Mouse (Mus musculus) intestine, postnatal 0 days (tissue): ENCODE measurements around the gene Iqgap3. TPM values are rescaled to one million over a fixed set of nuclear protein-coding genes. Genes with fewer than 3 reads are reported as not detected.

Experiments used
- ATAC-seq: fragments of 200-750 bp; cut with Nextera tagmentation; 2 replicates; pipeline ENCODE4 v1.8.0; 2017; ENCODE audit warnings: mild to moderate bottlenecking, moderate TSS enrichment, moderate library complexity
- H3K27ac ChIP-seq: fragments of 300-500 bp; sonication (generic); 2 replicates; pipeline ENCODE4 v1.5.1; 2014; ENCODE audit warnings: mild to moderate bottlenecking, low read depth, low read length, moderate library complexity
- H3K27me3 ChIP-seq: fragments of 300-500 bp; sonication (generic); replicated peaks from 2 replicates; pipeline ENCODE4 v1.6.1; 2014; ENCODE audit warnings: low read length, mixed read lengths; ENCODE audit not compliant: control insufficient read depth, insufficient read depth
- H3K36me3 ChIP-seq: fragments of 300-500 bp; sonication (generic); 2 replicates; pipeline ENCODE4 v1.6.1; 2014; ENCODE audit warnings: mild to moderate bottlenecking, moderate library complexity; ENCODE audit not compliant: control insufficient read depth, insufficient read depth
- H3K4me1 ChIP-seq: fragments of 300-500 bp; sonication (generic); replicated peaks from 2 replicates; pipeline ENCODE4 v1.6.1; 2014; ENCODE audit warnings: antibody characterized with exemption, low read length, mixed read lengths; ENCODE audit not compliant: control insufficient read depth, insufficient read depth
- H3K4me2 ChIP-seq: fragments of 300-500 bp; sonication (generic); replicated peaks from 2 replicates; pipeline ENCODE4 v1.6.1; 2014; ENCODE audit warnings: low read depth, mild to moderate bottlenecking, moderate library complexity
- H3K4me3 ChIP-seq: fragments of 300-500 bp; sonication (generic); 2 replicates; pipeline ENCODE4 v1.5.1; 2014; ENCODE audit warnings: low read depth, low read length
- H3K9ac ChIP-seq: fragments of 300-500 bp; sonication (generic); 2 replicates; pipeline ENCODE4 v1.6.1; 2014; ENCODE audit warnings: mild to moderate bottlenecking, low read depth, low read length
- H3K9me3 ChIP-seq: fragments of 300-500 bp; sonication (generic); 2 replicates; pipeline ENCODE4 v1.6.1; 2016; ENCODE audit warnings: mixed run types; ENCODE audit not compliant: control insufficient read depth
- CTCF ChIP-seq: sonication (generic); IDR thresholded peaks from 2 replicates; pipeline ENCODE4 v1.5.1; 2016; ENCODE audit warnings: low read depth, mild to moderate bottlenecking, control low read depth, antibody characterized with exemption, moderate library complexity
- WGBS: fragments of 180-500 bp; shearing (Covaris S2); extraction: QIAGEN DNeasy Blood & Tissue Kit; methylation state at CpG from one replicate; pipeline ENCODE4 v1.1.7; 2014; 5-methylcytosine and 5-hydroxymethylcytosine counted together
- polyA plus RNA-seq: library from polyadenylated mRNA; unstranded; fragments of >200 nt; fragmentation: Nextera tagmentation; extraction: Ambion mirVana; gene quantifications from 2 replicates; pipeline ENCODE4 v1.2.1, GENCODE M21; 2015

The Iqgap3 gene
- polyA plus RNA-seq, 1 experiment from 2014 or later, result 4.3 TPM

GRCm38 (mm10) chr3:88145411-88145782 lies 63.6 kb downstream of the Iqgap3 start:
- no peak for ATAC-seq
- no peak for TF ChIP-seq CTCF
- H3K4me2 ChIP-seq, result peak overlapping the region; percentile 85

GRCm38 (mm10) chr3:88145952-88146351 lies 64.2 kb downstream of the Iqgap3 start:
- WGBS, result 31% methylated on average over 5 of the region's 5 CpGs
- no peak for TF ChIP-seq CTCF
- Histone ChIP-seq H3K4me3 (no peak overlapping the region), H3K27ac (no peak overlapping the region), H3K9me3 (no peaks in the 10 kb centered on the region), H3K27me3 (no peaks in the 10 kb centered on the region), H3K4me2 (peak overlapping the region; percentile 85), H3K9ac (no peak overlapping the region), H3K4me1 (peaks cover 34% of the 10 kb centered on the region), H3K36me3 (no peaks in the 10 kb centered on the region)
- no peak for ATAC-seq

More at GRCm38 (mm10) chr3:88145411-88145782, 63.6 kb downstream of the Iqgap3 start:
- Histone ChIP-seq H3K27ac (no peak overlapping the region), H3K4me1 (peaks cover 36% of the 10 kb centered on the region), H3K9me3 (no peaks in the 10 kb centered on the region), H3K4me3 (no peak overlapping the region), H3K9ac (peak overlapping the region; percentile 31; the same call in 1 of the 2 replicates), H3K36me3 (no peaks in the 10 kb centered on the region), H3K27me3 (no peaks in the 10 kb centered on the region)
- WGBS, result 27% methylated on average over 4 of the region's 4 CpGs

- no peaks in the 10 kb centered on the region for H3K27me3 ChIP-seq
- no peaks in the 10 kb centered on the region for H3K36me3 ChIP-seq
- H3K4me2 ChIP-seq, result 0 out of 2 replicates have a peak overlapping the region, but pooled peaks have one; percentile 85
- no peak for ATAC-seq
- no peak overlapping the region; the same call in 1 of the 2 replicates for H3K27ac ChIP-seq
- H3K9ac ChIP-seq, result no peak overlapping the region
- no peak overlapping the region for H3K4me3 ChIP-seq
- H3K9me3 ChIP-seq, result no peaks in the 10 kb centered on the region
- TF ChIP-seq CTCF, result no peak
- H3K4me1 ChIP-seq, result peaks cover 32% of the 10 kb centered on the region
- WGBS, result 30% methylated on average over 5 of the region's 5 CpGs
Measured at GRCm38 (mm10) chr3:88146376-88147112, 64.8 kb downstream of the Iqgap3 start.

GRCm38 (mm10) chr3:88147444-88147843 lies 65.7 kb downstream of the Iqgap3 start:
- no peak for ATAC-seq
- no peak overlapping the region for H3K4me2 ChIP-seq
- TF ChIP-seq CTCF, result no peak
- H3K4me3 ChIP-seq, result no peak overlapping the region
- 72% methylated on average over 2 of the region's 2 CpGs for WGBS
- H3K9ac ChIP-seq, result no peak overlapping the region
- H3K4me1 ChIP-seq, result peaks cover 32% of the 10 kb centered on the region
- no peak overlapping the region for H3K27ac ChIP-seq
- H3K27me3 ChIP-seq, result no peaks in the 10 kb centered on the region
- no peaks in the 10 kb centered on the region for H3K36me3 ChIP-seq
- no peaks in the 10 kb centered on the region for H3K9me3 ChIP-seq

- H3K9ac ChIP-seq, result no peak overlapping the region
- ATAC-seq, result no peak
- H3K27ac ChIP-seq, result no peak overlapping the region
- no peaks in the 10 kb centered on the region for H3K36me3 ChIP-seq
- no peaks in the 10 kb centered on the region for H3K9me3 ChIP-seq
- H3K4me2 ChIP-seq, result no peak overlapping the region
- peaks cover 32% of the 10 kb centered on the region for H3K4me1 ChIP-seq
- H3K4me3 ChIP-seq, result no peak overlapping the region
- 81% methylated on average over 1 of the region's 1 CpGs for WGBS
- TF ChIP-seq CTCF, result no peak
- H3K27me3 ChIP-seq, result no peaks in the 10 kb centered on the region
Measured at GRCm38 (mm10) chr3:88147866-88148265, 66.1 kb downstream of the Iqgap3 start.

GRCm38 (mm10) chr3:88148354-88148753 lies 66.6 kb downstream of the Iqgap3 start:
- no peak overlapping the region for H3K4me3 ChIP-seq
- ATAC-seq, result no peak
- H3K4me1 ChIP-seq, result peaks cover 32% of the 10 kb centered on the region
- H3K27ac ChIP-seq, result peak overlapping the region; percentile 35
- no peak for TF ChIP-seq CTCF
- H3K9ac ChIP-seq, result no peak overlapping the region
- no peak overlapping the region for H3K4me2 ChIP-seq
- H3K36me3 ChIP-seq, result no peaks in the 10 kb centered on the region
- WGBS, result 63% methylated on average over 5 of the region's 5 CpGs
- H3K9me3 ChIP-seq, result no peaks in the 10 kb centered on the region
- no peaks in the 10 kb centered on the region for H3K27me3 ChIP-seq
